Mouse (Mus musculus) stomach, postnatal 0 days (tissue): ENCODE measurements around the gene Nipal4.

Experiments
- CTCF ChIP-seq: IDR thresholded peaks from 2 replicates; pipeline ENCODE4 v1.5.1; 2016; ENCODE audit warnings: antibody characterized with exemption, low read depth, mild to moderate bottlenecking, moderate library complexity
- EP300 ChIP-seq: optimal IDR thresholded peaks from 2 replicates; pipeline ENCODE3; 2016; ENCODE audit warnings: antibody characterized with exemption

DNA sequence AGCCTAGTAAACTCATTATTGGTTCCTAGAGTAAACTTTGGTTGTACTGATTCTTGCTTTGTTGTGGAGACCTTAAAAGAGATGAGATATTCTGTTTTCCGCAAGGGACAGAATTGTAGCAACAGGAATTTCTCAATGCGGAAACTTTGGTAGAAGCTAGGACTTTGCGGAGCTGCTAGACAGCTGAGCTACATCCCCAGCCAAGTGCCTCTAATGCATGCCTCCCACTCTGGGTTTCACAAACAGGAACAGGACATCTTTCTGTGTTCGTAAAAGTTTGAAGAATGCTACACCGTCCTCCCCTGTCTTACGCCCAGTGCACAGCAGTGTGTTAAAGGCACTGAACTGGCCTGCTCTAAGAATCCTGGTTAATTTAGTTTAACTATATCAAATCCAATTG, 9.8 kb upstream of the Nipal4 start:
- no peak for TF ChIP-seq EP300
- TF ChIP-seq CTCF, result no peak
